Mouse (Mus musculus): ENCODE measurements around the gene Polr3e. TPM values are rescaled to one million over a fixed set of nuclear protein-coding genes. Genes with fewer than 3 reads are reported as not detected.
"Not testable (repeated sequence)": the region's sequence is repeated elsewhere in the genome, so short reads cannot be mapped to it uniquely, and the experiment has no call there.

The Polr3e gene
- total RNA-seq, 4 experiments from 2014 or later, result 25.8 to 31.6 (median 30.3) TPM

GRCm38 (mm10) chr7:120910172-120910571 lies 7.4 kb upstream of the Polr3e start:
- DNase-seq (ENCODE audit: low spot score in 2 of 2), result not testable (repeated sequence)

GRCm38 (mm10) chr7:120911268-120911667 lies 6.3 kb upstream of the Polr3e start:
- not testable (repeated sequence) for DNase-seq (ENCODE audit: low spot score in 2 of 2)

GRCm38 (mm10) chr7:120913332-120913731 lies 4.2 kb upstream of the Polr3e start:
- DNase-seq (ENCODE audit: low spot score in 2 of 2), result no peak

GRCm38 (mm10) chr7:120916262-120916875 lies 1.2 kb upstream of the Polr3e start:
- no peak for DNase-seq (ENCODE audit: low spot score in 2 of 2)

GRCm38 (mm10) chr7:120917279-120917591 lies 309 bp upstream of the Polr3e start:
- no peak for DNase-seq (ENCODE audit: low spot score in 2 of 2)

- DNase-seq (ENCODE audit: low spot score in 2 of 2), result peak; percentile 42 to 44
Observed at GRCm38 (mm10) chr7:120918526-120918962, 1.0 kb downstream of the Polr3e start.

- DNase-seq (ENCODE audit: low spot score in 2 of 2), result no peak
Observed at GRCm38 (mm10) chr7:120933110-120933509, 15.6 kb downstream of the Polr3e start.

- no peak for DNase-seq (ENCODE audit: low spot score in 2 of 2)
Observed at GRCm38 (mm10) chr7:120933680-120934195, 16.2 kb downstream of the Polr3e start.

- DNase-seq (ENCODE audit: low spot score in 2 of 2), result no peak
Observed at GRCm38 (mm10) chr7:120934716-120935115, 17.2 kb downstream of the Polr3e start.

GRCm38 (mm10) chr7:120936522-120936921 lies 19.0 kb downstream of the Polr3e start:
- DNase-seq (ENCODE audit: low spot score in 2 of 2), result no peak

- no peak for DNase-seq (ENCODE audit: low spot score in 2 of 2)
Observed at GRCm38 (mm10) chr7:120938206-120938605, 20.7 kb downstream of the Polr3e start.

GRCm38 (mm10) chr7:120940343-120940742 lies 22.8 kb downstream of the Polr3e start:
- DNase-seq (ENCODE audit: low spot score in 2 of 2), result peak in 1 of 2 experiments; percentile 36

- no peak for DNase-seq (ENCODE audit: low spot score in 2 of 2)
Observed at GRCm38 (mm10) chr7:120941214-120941613, 23.7 kb downstream of the Polr3e start.

GRCm38 (mm10) chr7:120942506-120942905 lies 25.0 kb downstream of the Polr3e start:
- DNase-seq (ENCODE audit: low spot score in 2 of 2), result no peak

- no peak for DNase-seq (ENCODE audit: low spot score in 2 of 2)
Observed at GRCm38 (mm10) chr7:120943936-120944509, 26.5 kb downstream of the Polr3e start.

- DNase-seq (ENCODE audit: low spot score in 2 of 2), result not testable (repeated sequence)
Observed at GRCm38 (mm10) chr7:120953591-120953990, 36.0 kb downstream of the Polr3e start.

- no peak for DNase-seq (ENCODE audit: low spot score in 2 of 2)
Observed at GRCm38 (mm10) chr7:120960116-120960515, 42.6 kb downstream of the Polr3e start.

GRCm38 (mm10) chr7:120960601-120961000 lies 43.1 kb downstream of the Polr3e start:
- no peak for DNase-seq (ENCODE audit: low spot score in 2 of 2)

GRCm38 (mm10) chr7:120961893-120962292 lies 44.3 kb downstream of the Polr3e start:
- no peak for DNase-seq (ENCODE audit: low spot score in 2 of 2)

GRCm38 (mm10) chr7:120963126-120963525 lies 45.6 kb downstream of the Polr3e start:
- DNase-seq (ENCODE audit: low spot score in 2 of 2), result no peak

GRCm38 (mm10) chr7:120969221-120969620 lies 51.7 kb downstream of the Polr3e start:
- DNase-seq (ENCODE audit: low spot score in 2 of 2), result no peak

- DNase-seq (ENCODE audit: low spot score in 2 of 2), result no peak
Observed at GRCm38 (mm10) chr7:120970112-120970511, 52.6 kb downstream of the Polr3e start.

GRCm38 (mm10) chr7:120972471-120972870 lies 54.9 kb downstream of the Polr3e start:
- DNase-seq (ENCODE audit: low spot score in 2 of 2), result not testable (repeated sequence)

Data from left cerebral cortex, adult 8-10 months (tissue).